Mouse (Mus musculus) kidney, embryonic 16.5 days (tissue): ENCODE results near the gene Hist2h2aa1. TPM values are rescaled to one million over a fixed set of nuclear protein-coding genes. Genes with fewer than 3 reads are reported as not detected.
"Not testable (repeated sequence)": the region's sequence is repeated elsewhere in the genome, so short reads cannot be mapped to it uniquely, and the experiment has no call there.

ENCODE experiments used
- ATAC-seq: fragments of 200-750 bp; cut with Nextera tagmentation; 2 replicates; pipeline ENCODE4 v1.8.0; 2017; ENCODE audit warnings: moderate TSS enrichment; ENCODE audit not compliant: low FRiP score, low TSS enrichment
- H3K27ac ChIP-seq: fragments of 300-500 bp; sonication (generic); 2 replicates; pipeline ENCODE4 v1.5.1; 2014; ENCODE audit warnings: low read length
- H3K27me3 ChIP-seq: fragments of 300-500 bp; sonication (generic); 2 replicates; pipeline ENCODE4 v1.6.1; 2014; ENCODE audit warnings: low read length, control low read depth, mixed read lengths; ENCODE audit not compliant: insufficient read depth
- H3K36me3 ChIP-seq: fragments of 300-500 bp; sonication (generic); 2 replicates; pipeline ENCODE4 v1.6.1; 2014; ENCODE audit warnings: low read length, control low read depth, mixed read lengths; ENCODE audit not compliant: insufficient read depth
- H3K4me1 ChIP-seq: fragments of 300-500 bp; sonication (generic); 2 replicates; pipeline ENCODE4 v1.6.1; 2014; ENCODE audit warnings: low read length, control low read depth, mixed read lengths; ENCODE audit not compliant: insufficient read depth
- H3K4me2 ChIP-seq: fragments of 300-500 bp; sonication (generic); replicated peaks from 2 replicates; pipeline ENCODE4 v1.6.1; 2014; ENCODE audit warnings: low read depth, low read length
- H3K4me3 ChIP-seq: fragments of 300-500 bp; sonication (generic); 2 replicates; pipeline ENCODE4 v1.5.1; 2014; ENCODE audit warnings: mild to moderate bottlenecking, low read length
- H3K9ac ChIP-seq: fragments of 300-500 bp; sonication (generic); replicated peaks from 2 replicates; pipeline ENCODE4 v1.6.1; 2014; ENCODE audit warnings: low read length
- H3K9me3 ChIP-seq: fragments of 300-500 bp; sonication (generic); 2 replicates; pipeline ENCODE4 v1.6.1; 2016; ENCODE audit warnings: low read length, control low read depth
- WGBS: fragments of 180-500 bp; shearing (Covaris S2); extraction: QIAGEN DNeasy Blood & Tissue Kit; methylation state at CpG from one replicate; pipeline ENCODE4 v1.1.7; 2014; 5-methylcytosine and 5-hydroxymethylcytosine counted together
- polyA plus RNA-seq: library from polyadenylated mRNA; unstranded; fragments of >200 nt; fragmentation: Nextera tagmentation; extraction: Ambion mirVana; gene quantifications from 2 replicates; pipeline ENCODE4 v1.2.1, GENCODE M21; 2015

The Hist2h2aa1 gene
- polyA plus RNA-seq, 1 experiment from 2014 or later, result 14.2 TPM

DNA sequence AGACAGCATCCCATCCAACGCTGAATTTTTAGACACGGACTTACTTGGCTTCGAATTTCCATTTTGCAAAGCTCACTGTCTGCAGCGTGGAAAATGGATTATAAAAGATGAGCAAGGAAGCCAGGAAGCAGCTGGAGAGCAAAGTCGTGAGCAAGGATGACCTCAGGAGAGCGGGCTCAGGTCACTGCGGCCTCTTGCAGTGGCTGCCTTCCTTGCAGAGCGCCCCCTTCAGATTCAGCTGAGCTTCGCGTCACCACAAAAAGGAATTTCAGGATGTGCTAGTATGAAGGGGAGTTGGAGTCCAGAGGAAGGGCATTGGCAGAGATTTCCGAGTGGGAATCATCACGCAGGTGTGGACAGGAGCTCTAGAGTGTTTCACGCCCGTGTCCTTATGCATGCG, 36.1 kb upstream of the Hist2h2aa1 start:
- no peak for ATAC-seq
- 27% methylated on average over 15 of the region's 15 CpGs for WGBS
- H3K9ac ChIP-seq, result no peak overlapping the region

GRCm38 (mm10) chr3:96219191-96219641, 26.1 kb upstream of the Hist2h2aa1 start:
- ATAC-seq, result no peak
- no peaks in the 10 kb centered on the region for H3K36me3 ChIP-seq
- WGBS, result under 1% methylated on average over 12 of the region's 12 CpGs
- H3K4me1 ChIP-seq, result peaks cover 34% of the 10 kb centered on the region
- peak overlapping the region; percentile 77 for H3K4me2 ChIP-seq
- H3K9ac ChIP-seq, result peak overlapping the region; percentile 89
- 0 out of 2 replicates have a peak, but pooled peaks cover 3% of the 10 kb centered on the region for H3K27me3 ChIP-seq
- peak overlapping the region; percentile 72 for H3K4me3 ChIP-seq
- H3K9me3 ChIP-seq, result no peaks in the 10 kb centered on the region
- peak overlapping the region; percentile 100 for H3K27ac ChIP-seq

More for the DNA sequence above, 36.1 kb upstream of the Hist2h2aa1 start:
- H3K4me2 ChIP-seq, result no peak overlapping the region
- no peaks in the 10 kb centered on the region for H3K36me3 ChIP-seq
- peaks cover 3% of the 10 kb centered on the region; the same call in 1 of the 2 replicates for H3K4me1 ChIP-seq
- H3K4me3 ChIP-seq, result no peak overlapping the region
- no peak overlapping the region for H3K27ac ChIP-seq
- H3K9me3 ChIP-seq, result no peaks in the 10 kb centered on the region
- H3K27me3 ChIP-seq, result 0 out of 2 replicates have a peak, but pooled peaks cover 5% of the 10 kb centered on the region

DNA sequence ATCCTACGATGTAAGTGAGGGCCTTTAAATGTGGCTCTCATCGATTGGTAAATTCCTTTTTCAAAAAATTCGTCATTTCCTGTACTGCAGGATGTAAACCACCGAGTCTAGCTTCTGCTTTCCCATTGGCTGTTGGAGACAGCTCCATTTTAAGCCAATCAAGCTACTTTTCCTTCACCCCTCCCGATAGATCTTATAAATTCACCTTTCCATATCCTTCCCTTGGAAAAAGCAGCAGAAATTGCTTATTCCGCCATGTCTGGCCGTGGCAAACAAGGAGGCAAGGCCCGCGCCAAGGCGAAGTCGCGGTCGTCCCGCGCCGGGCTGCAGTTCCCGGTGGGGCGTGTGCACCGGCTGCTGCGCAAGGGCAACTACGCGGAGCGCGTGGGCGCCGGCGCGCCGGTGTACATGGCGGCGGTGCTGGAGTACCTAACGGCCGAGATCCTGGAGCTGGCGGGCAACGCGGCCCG, 25.6 kb upstream of the Hist2h2aa1 start, which contains the start of the genes Bola1 and Hist2h2ab:
TSS of gene Bola1 (minus strand) at position 49 of the 470 bp plus-strand sequence.
TSS of gene Hist2h2ab (plus strand) at position 205 of the 470 bp plus-strand sequence.
- Histone ChIP-seq H3K36me3 (no peaks in the 10 kb centered on the region), H3K4me2 (peak within 1 kb of the TSS; percentile 77), H3K4me3 (peak within 1 kb of the TSS; percentile 72), H3K27me3 (0 out of 2 replicates have a peak, but pooled peaks cover 1% of the 10 kb centered on the region), H3K9me3 (no peaks in the 10 kb centered on the region), H3K27ac (peak within 1 kb of the TSS; percentile 100), H3K4me1 (peaks cover 37% of the 10 kb centered on the region), H3K9ac (peak within 1 kb of the TSS; percentile 89)
- WGBS, result under 1% methylated on average over 36 of the region's 37 CpGs
- peak; percentile 86 for ATAC-seq

GRCm38 (mm10) chr3:96220131-96220764, 25.0 kb upstream of the Hist2h2aa1 start:
- H3K9me3 ChIP-seq, H3K36me3 ChIP-seq, H3K27me3 ChIP-seq: not testable (repeated sequence)
- Histone ChIP-seq H3K4me1 (peaks cover 41% of the 10 kb centered on the region), H3K4me2 (peak overlapping the region; percentile 77), H3K9ac (peak overlapping the region; percentile 89), H3K27ac (peak overlapping the region; percentile 100), H3K4me3 (peak overlapping the region; percentile 72)
- under 1% methylated on average over 28 of the region's 47 CpGs for WGBS
- ATAC-seq, result peak; percentile 0; the same call in 1 of the 2 replicates

DNA sequence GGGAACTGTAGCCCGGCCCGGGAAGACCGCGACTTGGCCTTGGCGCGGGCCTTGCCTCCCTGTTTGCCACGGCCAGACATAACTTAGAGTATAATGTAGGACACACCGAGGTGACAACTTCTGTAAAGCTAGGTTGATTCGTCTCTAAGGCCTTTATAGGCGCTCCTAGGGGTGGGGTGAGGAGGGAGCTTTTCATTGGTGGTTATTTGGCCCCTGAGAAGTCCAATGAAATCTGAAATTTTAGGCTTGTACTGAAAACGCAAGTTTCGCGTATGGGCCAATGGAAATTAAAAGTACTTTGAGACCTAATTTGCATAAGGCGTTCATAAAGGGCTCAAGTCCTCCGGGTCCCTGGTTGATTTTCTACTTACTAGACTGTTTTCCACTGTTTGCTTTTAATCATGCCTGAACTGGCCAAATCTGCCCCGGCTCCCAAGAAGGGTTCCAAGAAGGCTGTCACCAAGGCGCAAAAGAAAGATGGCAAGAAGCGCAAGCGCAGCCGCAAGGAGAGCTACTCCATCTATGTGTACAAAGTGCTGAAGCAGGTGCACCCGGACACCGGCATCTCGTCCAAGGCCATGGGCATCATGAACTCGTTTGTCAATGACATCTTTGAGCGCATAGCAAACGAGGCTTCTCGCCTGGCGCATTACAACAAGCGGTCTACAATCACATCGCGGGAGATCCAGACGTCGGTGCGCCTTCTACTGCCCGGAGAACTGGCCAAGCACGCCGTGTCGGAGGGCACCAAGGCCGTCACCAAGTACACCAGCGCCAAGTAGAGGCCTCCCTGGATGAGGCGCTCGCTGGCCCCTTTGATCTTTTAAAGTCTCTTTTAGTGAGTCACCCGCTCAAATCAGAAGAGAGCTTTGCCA, 24.3 kb upstream of the Hist2h2aa1 start, which contains the start of the genes Hist2h2ac and Hist2h2be:
TSS of gene Hist2h2ac (minus strand) at position 116 of the 875 bp plus-strand sequence.
TSS of gene Hist2h2be (plus strand) at position 355 of the 875 bp plus-strand sequence.
- Histone ChIP-seq H3K4me3 (peak within 1 kb of the TSS; percentile 72), H3K36me3 (no peaks in the 10 kb centered on the region), H3K9ac (peak within 1 kb of the TSS; percentile 89), H3K27me3 (no peaks in the 10 kb centered on the region), H3K9me3 (no peaks in the 10 kb centered on the region), H3K4me2 (peak within 1 kb of the TSS; percentile 77), H3K27ac (peak within 1 kb of the TSS; percentile 100), H3K4me1 (peaks cover 49% of the 10 kb centered on the region)
- peak; percentile 94 for ATAC-seq
- under 1% methylated on average over 43 of the region's 43 CpGs for WGBS

- Histone ChIP-seq H3K9ac (peak overlapping the region; percentile 67), H3K4me3 (peak overlapping the region; percentile 72), H3K9me3 (no peaks in the 10 kb centered on the region), H3K27me3 (no peaks in the 10 kb centered on the region), H3K27ac (peak overlapping the region; percentile 100), H3K36me3 (no peaks in the 10 kb centered on the region), H3K4me1 (peaks cover 53% of the 10 kb centered on the region), H3K4me2 (peak overlapping the region; percentile 77)
- WGBS, result 17% methylated on average over 9 of the region's 9 CpGs
- ATAC-seq, result no peak
Observed at GRCm38 (mm10) chr3:96221640-96222038, 23.7 kb upstream of the Hist2h2aa1 start.

- Histone ChIP-seq H3K4me2 (peak overlapping the region; percentile 77), H3K9ac (0 out of 2 replicates have a peak overlapping the region, but pooled peaks have one; percentile 67), H3K4me3 (peak overlapping the region; percentile 72; the same call in 1 of the 2 replicates), H3K36me3 (no peaks in the 10 kb centered on the region), H3K27ac (no peak overlapping the region), H3K4me1 (peaks cover 59% of the 10 kb centered on the region), H3K27me3 (no peaks in the 10 kb centered on the region), H3K9me3 (no peaks in the 10 kb centered on the region)
- WGBS, result 88% methylated on average over 4 of the region's 4 CpGs
- ATAC-seq, result no peak
Observed at GRCm38 (mm10) chr3:96222774-96223173, 22.5 kb upstream of the Hist2h2aa1 start.

- ATAC-seq, result no peak
- Histone ChIP-seq H3K9me3 (no peaks in the 10 kb centered on the region), H3K4me2 (0 out of 2 replicates have a peak overlapping the region, but pooled peaks have one; percentile 4), H3K36me3 (no peaks in the 10 kb centered on the region), H3K27me3 (no peaks in the 10 kb centered on the region), H3K4me1 (peaks cover 55% of the 10 kb centered on the region), H3K27ac (no peak overlapping the region), H3K4me3 (no peak overlapping the region), H3K9ac (no peak overlapping the region)
- WGBS, result 14% methylated on average over 2 of the region's 2 CpGs
Observed at GRCm38 (mm10) chr3:96225421-96225820, 19.9 kb upstream of the Hist2h2aa1 start.
